Mouse (Mus musculus) stomach, embryonic 15.5 days (tissue): ENCODE measurements around the gene Afap1. TPM values are rescaled to one million over a fixed set of nuclear protein-coding genes. Genes with fewer than 3 reads are reported as not detected.

ENCODE experiments used
- ATAC-seq: fragments of 200-750 bp; cut with Nextera tagmentation; 2 replicates; pipeline ENCODE4 v1.8.0; 2017; ENCODE audit warnings: low read depth, moderate number of reproducible peaks, moderate TSS enrichment; ENCODE audit not compliant: insufficient read depth, low FRiP score
- H3K27ac ChIP-seq: fragments of 300-500 bp; sonication (generic); 2 replicates; pipeline ENCODE4 v1.5.1; 2015; ENCODE audit warnings: mild to moderate bottlenecking, inconsistent platforms
- H3K27me3 ChIP-seq: fragments of 300-500 bp; sonication (generic); replicated peaks from 2 replicates; pipeline ENCODE4 v1.6.1; 2015; ENCODE audit warnings: inconsistent platforms
- H3K36me3 ChIP-seq: fragments of 300-500 bp; sonication (generic); 2 replicates; pipeline ENCODE4 v1.6.1; 2015; ENCODE audit warnings: inconsistent platforms
- H3K4me1 ChIP-seq: fragments of 300-500 bp; sonication (generic); 2 replicates; pipeline ENCODE4 v1.6.1; 2015; ENCODE audit warnings: inconsistent platforms
- H3K4me2 ChIP-seq: fragments of 300-500 bp; sonication (generic); 2 replicates; pipeline ENCODE4 v1.6.1; 2015; ENCODE audit warnings: mild to moderate bottlenecking, inconsistent platforms
- H3K4me3 ChIP-seq: fragments of 300-500 bp; sonication (generic); replicated peaks from 2 replicates; pipeline ENCODE4 v1.5.1; 2015; ENCODE audit warnings: inconsistent platforms
- H3K9ac ChIP-seq: fragments of 300-500 bp; sonication (generic); 2 replicates; pipeline ENCODE4 v1.6.1; 2015; ENCODE audit warnings: inconsistent platforms
- H3K9me3 ChIP-seq: fragments of 300-500 bp; sonication (generic); 2 replicates; pipeline ENCODE4 v1.6.1; 2016; ENCODE audit warnings: inconsistent platforms
- WGBS: fragments of 180-500 bp; shearing (Covaris S2); methylation state at CpG from one replicate; pipeline ENCODE4 v1.1.7; 2015; 5-methylcytosine and 5-hydroxymethylcytosine counted together
- polyA plus RNA-seq: library from polyadenylated mRNA; unstranded; fragments of >200 nt; fragmentation: Nextera tagmentation; extraction: Ambion mirVana; gene quantifications from 2 replicates; pipeline ENCODE4 v1.2.1, GENCODE M21; 2015

Afap1 gene
- polyA plus RNA-seq, 1 experiment from 2014 or later, result 18.2 TPM

GRCm38 (mm10) chr5:35920076-35920475 lies 27.0 kb downstream of the Afap1 start:
- Histone ChIP-seq H3K27me3 (no peaks in the 10 kb centered on the region), H3K9me3 (no peaks in the 10 kb centered on the region), H3K9ac (no peak overlapping the region), H3K27ac (no peak overlapping the region), H3K36me3 (no peaks in the 10 kb centered on the region), H3K4me3 (no peak overlapping the region), H3K4me2 (no peak overlapping the region), H3K4me1 (peaks cover 51% of the 10 kb centered on the region)
- WGBS, result 74% methylated on average over 4 of the region's 4 CpGs
- no peak for ATAC-seq

GRCm38 (mm10) chr5:35920557-35920956 lies 27.4 kb downstream of the Afap1 start:
- H3K4me2 ChIP-seq, result no peak overlapping the region
- no peaks in the 10 kb centered on the region for H3K9me3 ChIP-seq
- no peak for ATAC-seq
- no peaks in the 10 kb centered on the region for H3K36me3 ChIP-seq
- H3K9ac ChIP-seq, result no peak overlapping the region
- no peak overlapping the region for H3K4me3 ChIP-seq
- H3K27ac ChIP-seq, result peak overlapping the region; percentile 93
- no peaks in the 10 kb centered on the region for H3K27me3 ChIP-seq
- H3K4me1 ChIP-seq, result peaks cover 56% of the 10 kb centered on the region

GRCm38 (mm10) chr5:35921141-35921540 lies 28.0 kb downstream of the Afap1 start:
- Histone ChIP-seq H3K27me3 (no peaks in the 10 kb centered on the region), H3K9ac (0 out of 2 replicates have a peak overlapping the region, but pooled peaks have one; percentile 8), H3K9me3 (no peaks in the 10 kb centered on the region), H3K4me2 (peak overlapping the region; percentile 43; the same call in 1 of the 2 replicates), H3K4me3 (no peak overlapping the region), H3K4me1 (peaks cover 59% of the 10 kb centered on the region), H3K36me3 (no peaks in the 10 kb centered on the region), H3K27ac (peak overlapping the region; percentile 93)
- ATAC-seq, result no peak
- 48% methylated on average over 6 of the region's 6 CpGs for WGBS

- H3K9ac ChIP-seq, result no peak overlapping the region
- H3K27me3 ChIP-seq, result no peaks in the 10 kb centered on the region
- H3K4me3 ChIP-seq, result peak overlapping the region; percentile 12; the same call in 1 of the 2 replicates
- peaks cover 62% of the 10 kb centered on the region for H3K4me1 ChIP-seq
- H3K4me2 ChIP-seq, result peak overlapping the region; percentile 43
- ATAC-seq, result peak; percentile 90
- H3K27ac ChIP-seq, result peak overlapping the region; percentile 93
- no peaks in the 10 kb centered on the region for H3K9me3 ChIP-seq
- WGBS, result 29% methylated on average over 10 of the region's 10 CpGs
- no peaks in the 10 kb centered on the region for H3K36me3 ChIP-seq
These were observed 28.6 kb downstream of the Afap1 start for GRCm38 (mm10) chr5:35921595-35922254.

DNA sequence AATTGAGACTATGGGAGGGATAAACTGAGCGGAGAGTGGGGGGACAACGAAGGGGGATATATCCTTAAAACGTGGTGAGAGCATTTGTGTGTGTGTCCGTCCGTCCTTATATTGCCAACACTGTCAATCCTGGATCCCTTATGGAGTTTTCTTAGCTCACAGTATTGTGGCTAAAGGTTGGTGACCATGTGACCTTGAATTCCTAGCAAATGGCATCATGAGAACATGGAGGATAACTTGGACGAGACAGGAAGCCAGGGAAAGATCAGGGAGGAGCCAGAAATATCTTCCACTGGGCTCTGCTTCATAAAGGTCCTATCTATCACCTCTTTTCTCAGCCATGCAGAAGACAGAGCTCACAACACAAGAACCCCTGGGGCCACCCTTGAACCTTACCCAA lies 30.3 kb downstream of the Afap1 start:
- no peaks in the 10 kb centered on the region for H3K36me3 ChIP-seq
- H3K27me3 ChIP-seq, result no peaks in the 10 kb centered on the region
- no peak overlapping the region for H3K4me3 ChIP-seq
- H3K4me2 ChIP-seq, result no peak overlapping the region
- no peak overlapping the region for H3K9ac ChIP-seq
- no peak for ATAC-seq
- H3K27ac ChIP-seq, result no peak overlapping the region
- H3K4me1 ChIP-seq, result peaks cover 53% of the 10 kb centered on the region
- no peaks in the 10 kb centered on the region for H3K9me3 ChIP-seq
- WGBS, result 75% methylated on average over 6 of the region's 6 CpGs

GRCm38 (mm10) chr5:35925171-35925634 lies 32.1 kb downstream of the Afap1 start:
- no peak for ATAC-seq
- Histone ChIP-seq H3K27me3 (no peaks in the 10 kb centered on the region), H3K4me3 (no peak overlapping the region), H3K4me2 (no peak overlapping the region), H3K9ac (no peak overlapping the region), H3K27ac (peak overlapping the region; percentile 55), H3K36me3 (no peaks in the 10 kb centered on the region), H3K4me1 (peaks cover 45% of the 10 kb centered on the region), H3K9me3 (no peaks in the 10 kb centered on the region)
- WGBS, result 54% methylated on average over 12 of the region's 12 CpGs

DNA sequence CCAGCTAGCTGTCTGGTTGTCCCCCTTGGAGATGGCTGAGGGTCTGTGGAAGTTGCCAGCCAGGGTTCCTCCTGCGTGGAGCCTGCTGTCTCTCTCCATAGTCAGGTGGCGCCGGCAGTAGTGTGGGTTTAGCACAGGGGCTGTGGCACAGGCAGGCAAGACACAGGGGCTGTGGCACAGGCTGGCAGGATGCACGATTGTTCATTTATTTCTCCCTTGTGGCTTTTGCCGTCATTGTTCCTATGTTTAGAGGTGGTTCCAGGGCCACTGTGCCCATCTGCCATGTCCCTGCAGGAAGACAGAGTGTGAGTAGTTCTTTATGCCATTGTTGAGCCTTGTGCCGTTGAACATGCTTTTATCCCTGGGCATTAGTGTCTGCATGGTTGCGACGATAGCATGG lies 33.4 kb downstream of the Afap1 start:
- no peak overlapping the region for H3K4me2 ChIP-seq
- H3K4me3 ChIP-seq, result no peak overlapping the region
- H3K27ac ChIP-seq, result no peak overlapping the region
- H3K4me1 ChIP-seq, result peaks cover 36% of the 10 kb centered on the region
- H3K36me3 ChIP-seq, result no peaks in the 10 kb centered on the region
- no peak for ATAC-seq
- no peaks in the 10 kb centered on the region for H3K9me3 ChIP-seq
- no peaks in the 10 kb centered on the region for H3K27me3 ChIP-seq
- no peak overlapping the region for H3K9ac ChIP-seq
- 85% methylated on average over 8 of the region's 8 CpGs for WGBS

DNA sequence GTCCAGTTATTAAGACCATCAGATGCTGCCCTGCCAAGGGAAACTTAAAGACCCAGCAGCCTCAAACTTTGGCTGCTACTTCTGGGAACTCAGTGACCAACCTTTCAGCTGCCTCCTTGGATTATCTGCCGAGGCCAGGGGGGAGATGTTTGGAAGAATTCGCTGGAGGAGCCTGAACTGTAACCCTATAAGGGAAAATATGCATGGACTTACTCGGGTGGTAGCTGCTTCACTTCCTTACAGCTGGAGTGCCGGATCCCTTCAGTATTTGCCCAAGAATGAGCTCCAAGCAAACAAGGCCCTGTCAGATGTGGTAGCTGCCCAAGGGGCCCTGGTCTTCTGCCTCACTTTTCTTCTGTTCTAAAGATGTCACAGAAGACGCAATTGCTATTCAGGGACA lies 38.2 kb downstream of the Afap1 start:
- H3K9me3 ChIP-seq, result no peaks in the 10 kb centered on the region
- no peak overlapping the region for H3K9ac ChIP-seq
- no peak overlapping the region for H3K4me2 ChIP-seq
- peaks cover 16% of the 10 kb centered on the region for H3K4me1 ChIP-seq
- WGBS, result 35% methylated on average over 5 of the region's 5 CpGs
- no peaks in the 10 kb centered on the region for H3K36me3 ChIP-seq
- H3K4me3 ChIP-seq, result no peak overlapping the region
- no peaks in the 10 kb centered on the region for H3K27me3 ChIP-seq
- H3K27ac ChIP-seq, result peak overlapping the region; percentile 57
- no peak for ATAC-seq

- Histone ChIP-seq H3K36me3 (no peaks in the 10 kb centered on the region), H3K27ac (no peak overlapping the region; the same call in 1 of the 2 replicates), H3K9me3 (no peaks in the 10 kb centered on the region), H3K4me2 (no peak overlapping the region), H3K9ac (no peak overlapping the region), H3K4me1 (peaks cover 10% of the 10 kb centered on the region), H3K4me3 (no peak overlapping the region), H3K27me3 (no peaks in the 10 kb centered on the region)
- 73% methylated on average over 10 of the region's 10 CpGs for WGBS
- no peak for ATAC-seq
These were observed 39.9 kb downstream of the Afap1 start for GRCm38 (mm10) chr5:35933059-35933458.

GRCm38 (mm10) chr5:35935939-35936338 lies 42.8 kb downstream of the Afap1 start:
- Histone ChIP-seq H3K4me2 (no peak overlapping the region), H3K27me3 (no peaks in the 10 kb centered on the region), H3K4me3 (no peak overlapping the region), H3K4me1 (peaks cover 24% of the 10 kb centered on the region), H3K36me3 (no peaks in the 10 kb centered on the region), H3K9me3 (no peaks in the 10 kb centered on the region), H3K27ac (no peak overlapping the region), H3K9ac (no peak overlapping the region)
- no peak for ATAC-seq
- WGBS, result 65% methylated on average over 7 of the region's 7 CpGs

DNA sequence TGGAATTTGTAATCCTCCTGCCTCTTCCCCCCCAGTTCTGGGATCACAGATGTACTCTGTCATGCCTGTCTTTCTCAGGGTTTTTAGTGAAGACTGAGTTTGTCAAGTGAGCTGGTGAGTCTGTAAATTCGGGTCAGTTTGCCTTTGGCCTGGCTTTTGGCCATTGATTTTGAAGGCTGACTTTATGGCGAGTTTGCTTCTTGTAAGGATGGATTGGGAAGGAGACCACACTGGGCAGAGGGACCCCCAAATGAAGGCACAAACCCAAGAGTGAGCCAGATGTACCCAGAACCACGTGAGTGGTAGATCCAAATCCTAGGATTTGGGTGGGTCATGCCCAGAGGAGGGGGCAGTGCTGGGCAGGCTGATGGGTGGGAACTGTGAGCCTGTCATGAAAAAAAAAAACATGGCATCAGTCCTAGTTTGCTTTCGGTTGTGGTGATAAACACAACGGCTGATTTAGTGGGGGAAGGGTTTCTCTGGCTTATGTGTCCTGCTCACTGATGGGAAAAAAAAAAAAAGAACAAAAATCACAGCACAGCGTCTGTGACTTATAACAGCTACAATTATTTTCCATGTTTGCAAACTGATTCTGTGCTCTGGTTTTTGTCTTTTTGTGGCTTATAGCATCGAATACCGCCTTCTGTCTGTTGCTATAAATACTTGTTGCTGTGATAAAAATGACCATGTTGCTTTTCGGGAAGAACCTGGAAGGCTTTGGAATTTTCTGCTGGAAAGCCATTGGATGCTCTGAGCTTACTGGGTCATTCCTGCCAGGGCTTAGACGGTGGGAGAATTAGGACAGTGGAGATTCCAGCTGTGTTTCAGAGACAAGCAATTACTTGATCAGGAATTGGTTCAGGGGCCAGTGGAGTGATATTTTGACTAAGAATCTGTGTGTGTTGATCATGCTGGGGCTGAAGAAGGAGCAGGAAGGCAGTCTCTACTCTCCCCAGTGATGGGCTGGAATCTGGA lies 45.4 kb downstream of the Afap1 start:
- no peak for ATAC-seq
- Histone ChIP-seq H3K9ac (no peak overlapping the region), H3K4me3 (no peak overlapping the region), H3K9me3 (no peaks in the 10 kb centered on the region), H3K27ac (peak overlapping the region; percentile 66), H3K4me1 (peaks cover 17% of the 10 kb centered on the region; the same call in 1 of the 2 replicates), H3K27me3 (no peaks in the 10 kb centered on the region), H3K36me3 (no peaks in the 10 kb centered on the region), H3K4me2 (no peak overlapping the region)
- 37% methylated on average over 10 of the region's 10 CpGs for WGBS

- H3K9ac ChIP-seq, result no peak overlapping the region
- H3K4me1 ChIP-seq, result peaks cover 14% of the 10 kb centered on the region; the same call in 1 of the 2 replicates
- no peaks in the 10 kb centered on the region for H3K9me3 ChIP-seq
- no peak overlapping the region for H3K4me3 ChIP-seq
- ATAC-seq, result no peak
- WGBS, result 84% methylated on average over 6 of the region's 6 CpGs
- no peak overlapping the region for H3K27ac ChIP-seq
- H3K36me3 ChIP-seq, result no peaks in the 10 kb centered on the region
- no peaks in the 10 kb centered on the region for H3K27me3 ChIP-seq
- no peak overlapping the region for H3K4me2 ChIP-seq
These were observed 46.8 kb downstream of the Afap1 start for GRCm38 (mm10) chr5:35939958-35940357.
